Mouse (Mus musculus) heart, embryonic 10.5 days (tissue): Measurements from ENCODE around the gene Cd3g. TPM values are rescaled to one million over a fixed set of nuclear protein-coding genes. Genes with fewer than 3 reads are reported as not detected.

Source experiments
- DNase-seq: peaks from one replicate; pipeline ENCODE4 v3.0.0-alpha.2; 2017; ENCODE audit warnings: low spot score
- H3K27ac ChIP-seq: fragments of 300-500 bp; sonication (generic); 2 replicates; pipeline ENCODE4 v1.5.1; 2016; ENCODE audit warnings: mild to moderate bottlenecking
- H3K27me3 ChIP-seq: fragments of 300-500 bp; sonication (generic); 2 replicates; pipeline ENCODE4 v1.6.1; 2016; ENCODE audit warnings: mild to moderate bottlenecking; ENCODE audit not compliant: poor library complexity, insufficient read depth, severe bottlenecking
- H3K36me3 ChIP-seq: fragments of 300-500 bp; sonication (generic); 2 replicates; pipeline ENCODE4 v1.6.1; 2016; ENCODE audit warnings: mild to moderate bottlenecking, moderate library complexity
- H3K4me1 ChIP-seq: fragments of 300-500 bp; sonication (generic); 2 replicates; pipeline ENCODE4 v1.6.1; 2016; ENCODE audit warnings: mild to moderate bottlenecking
- H3K4me3 ChIP-seq: fragments of 300-500 bp; sonication (generic); 2 replicates; pipeline ENCODE4 v1.5.1; 2016; ENCODE audit warnings: mild to moderate bottlenecking, moderate library complexity
- H3K9me3 ChIP-seq: fragments of 300-500 bp; sonication (generic); 2 replicates; pipeline ENCODE4 v1.6.1; 2016; ENCODE audit warnings: mild to moderate bottlenecking, moderate library complexity
- WGBS: fragments of 180-500 bp; shearing (Covaris S2); methylation state at CpG from one replicate; pipeline ENCODE4 v1.1.7; 2016; 5-methylcytosine and 5-hydroxymethylcytosine counted together
- polyA plus RNA-seq: library from polyadenylated mRNA; unstranded; fragments of >200 nt; fragmentation: Nextera tagmentation; extraction: Ambion mirVana; gene quantifications from 2 replicates; pipeline ENCODE4 v1.2.1, GENCODE M21; 2016

Gene Cd3g
- polyA plus RNA-seq, 1 experiment from 2014 or later = not detected

- Histone ChIP-seq H3K9me3 (no peaks in the 10 kb centered on the region), H3K27ac (no peak overlapping the region), H3K4me3 (no peak overlapping the region), H3K27me3 (no peaks in the 10 kb centered on the region), H3K4me1 (no peaks in the 10 kb centered on the region), H3K36me3 (peaks cover 86% of the 10 kb centered on the region)
- no peak for DNase-seq
- WGBS = 89% methylated on average over 7 of the region's 7 CpGs
Measured at GRCm38 (mm10) chr9:44946185-44946695, 34.0 kb downstream of the Cd3g start.

- H3K36me3 ChIP-seq = peaks cover 76% of the 10 kb centered on the region
- 98% methylated on average over 4 of the region's 4 CpGs for WGBS
Measured at GRCm38 (mm10) chr9:44942421-44942820, 37.8 kb downstream of the Cd3g start.

GRCm38 (mm10) chr9:44941756-44942155, 38.5 kb downstream of the Cd3g start:
- no peak for DNase-seq
- Histone ChIP-seq H3K36me3 (peaks cover 76% of the 10 kb centered on the region), H3K4me3 (no peak overlapping the region), H3K27ac (no peak overlapping the region), H3K4me1 (no peaks in the 10 kb centered on the region), H3K9me3 (no peaks in the 10 kb centered on the region), H3K27me3 (no peaks in the 10 kb centered on the region)
- whole genome bisulfite sequencing = 76% methylated on average over 4 of the region's 4 CpGs

More at GRCm38 (mm10) chr9:44942421-44942820, 37.8 kb downstream of the Cd3g start:
- no peaks in the 10 kb centered on the region for H3K27me3 ChIP-seq
- no peak for DNase-seq
- H3K27ac ChIP-seq = no peak overlapping the region
- no peaks in the 10 kb centered on the region for H3K4me1 ChIP-seq
- no peaks in the 10 kb centered on the region for H3K9me3 ChIP-seq
- no peak overlapping the region for H3K4me3 ChIP-seq

GRCm38 (mm10) chr9:44921543-44921942, 58.7 kb downstream of the Cd3g start:
- H3K4me1 ChIP-seq = 0 out of 2 replicates have a peak, but pooled peaks cover 3% of the 10 kb centered on the region
- H3K27ac ChIP-seq = peak overlapping the region; percentile 96; the same call in 1 of the 2 replicates
- H3K9me3 ChIP-seq = no peaks in the 10 kb centered on the region
- no peaks in the 10 kb centered on the region for H3K27me3 ChIP-seq
- H3K4me3 ChIP-seq = peak overlapping the region; percentile 99
- H3K36me3 ChIP-seq = peaks cover 8% of the 10 kb centered on the region; the same call in 1 of the 2 replicates
- 61% methylated on average over 2 of the region's 2 CpGs for WGBS
- no peak for DNase-seq

GRCm38 (mm10) chr9:44921123-44921468, 59.1 kb downstream of the Cd3g start:
- under 1% methylated on average over 8 of the region's 8 CpGs for WGBS
- Histone ChIP-seq H3K9me3 (no peaks in the 10 kb centered on the region), H3K36me3 (peaks cover 8% of the 10 kb centered on the region; the same call in 1 of the 2 replicates), H3K4me3 (peak overlapping the region; percentile 99), H3K27me3 (no peaks in the 10 kb centered on the region), H3K27ac (peak overlapping the region; percentile 96), H3K4me1 (0 out of 2 replicates have a peak, but pooled peaks cover 3% of the 10 kb centered on the region)
- no peak for DNase-seq

- Histone ChIP-seq H3K27me3 (no peaks in the 10 kb centered on the region), H3K4me1 (0 out of 2 replicates have a peak, but pooled peaks cover 3% of the 10 kb centered on the region), H3K36me3 (peaks cover 5% of the 10 kb centered on the region; the same call in 1 of the 2 replicates), H3K27ac (peak within 1 kb of the TSS; percentile 96), H3K9me3 (no peaks in the 10 kb centered on the region), H3K4me3 (peak within 1 kb of the TSS; percentile 99)
- under 1% methylated on average over 48 of the region's 48 CpGs for WGBS
- DNase-seq = peak; percentile 92
Measured at GRCm38 (mm10) chr9:44920374-44921122, 59.7 kb downstream of the Cd3g start, which contains the start of gene Atp5l. Gene Atp5l (minus strand): TSS chr9:44920742.

GRCm38 (mm10) chr9:44919606-44920005, 60.6 kb downstream of the Cd3g start:
- no peaks in the 10 kb centered on the region for H3K27me3 ChIP-seq
- H3K4me3 ChIP-seq = peak overlapping the region; percentile 99
- no peaks in the 10 kb centered on the region for H3K9me3 ChIP-seq
- DNase-seq = no peak
- H3K36me3 ChIP-seq = 0 out of 2 replicates have a peak, but pooled peaks cover 5% of the 10 kb centered on the region
- WGBS = 25% methylated on average over 2 of the region's 2 CpGs
- H3K27ac ChIP-seq = peak overlapping the region; percentile 96; the same call in 1 of the 2 replicates
- H3K4me1 ChIP-seq = 0 out of 2 replicates have a peak, but pooled peaks cover 6% of the 10 kb centered on the region

Other genes with a start within 250 kb of the Cd3g start
- 29.1 and 34.7 TPM in 2 replicates for gene Phldb1, start 245.2 kb downstream of the Cd3g start, polyA plus RNA-seq
- gene Arcn1, start 212.6 kb downstream of the Cd3g start, polyA plus RNA-seq = 159 and 167 TPM in 2 replicates
- 77.2 and 84.8 TPM in 2 replicates for gene Ift46, start 212.5 kb downstream of the Cd3g start, polyA plus RNA-seq
- gene Tmem25, start 181.1 kb downstream of the Cd3g start, polyA plus RNA-seq = 1.7 and 1.8 TPM in 2 replicates
- 0.50 TPM in 1 of 2 replicates, not detected in the other for gene Ttc36, start 177.4 kb downstream of the Cd3g start, polyA plus RNA-seq
- 7.4 and 10.5 TPM in 2 replicates for gene Kmt2a, start 99.1 kb downstream of the Cd3g start, polyA plus RNA-seq
- 722 and 893 TPM in 2 replicates for gene Atp5l, start 59.7 kb downstream of the Cd3g start, polyA plus RNA-seq
- gene Ube4a, start 14.8 kb downstream of the Cd3g start, polyA plus RNA-seq = 17.8 and 20.9 TPM in 2 replicates
- not detected in 2 replicates for gene Cd3d, start 1.4 kb upstream of the Cd3g start, polyA plus RNA-seq
- not detected in 2 replicates for gene Cd3e, start 29.2 kb upstream of the Cd3g start, polyA plus RNA-seq
- gene Mpzl2, start 59.4 kb upstream of the Cd3g start, polyA plus RNA-seq = 1.1 and 5.5 TPM in 2 replicates
- gene Mpzl3, start 74.8 kb upstream of the Cd3g start, polyA plus RNA-seq = 2.9 and 3.2 TPM in 2 replicates
- 0.54 and 2.2 TPM in 2 replicates for gene Jaml, start 98.8 kb upstream of the Cd3g start, polyA plus RNA-seq
- gene Scn2b, start 137.4 kb upstream of the Cd3g start, polyA plus RNA-seq = 2.3 and 5.3 TPM in 2 replicates
- 1.9 and 2.7 TPM in 2 replicates for gene Scn4b, start 158.0 kb upstream of the Cd3g start, polyA plus RNA-seq
- gene BC049352, start 201.6 kb upstream of the Cd3g start, polyA plus RNA-seq = not detected in 2 replicates
- gene Tmprss4, start 223.7 kb upstream of the Cd3g start, polyA plus RNA-seq = not detected in 2 replicates